In the genomic region with DNA sequence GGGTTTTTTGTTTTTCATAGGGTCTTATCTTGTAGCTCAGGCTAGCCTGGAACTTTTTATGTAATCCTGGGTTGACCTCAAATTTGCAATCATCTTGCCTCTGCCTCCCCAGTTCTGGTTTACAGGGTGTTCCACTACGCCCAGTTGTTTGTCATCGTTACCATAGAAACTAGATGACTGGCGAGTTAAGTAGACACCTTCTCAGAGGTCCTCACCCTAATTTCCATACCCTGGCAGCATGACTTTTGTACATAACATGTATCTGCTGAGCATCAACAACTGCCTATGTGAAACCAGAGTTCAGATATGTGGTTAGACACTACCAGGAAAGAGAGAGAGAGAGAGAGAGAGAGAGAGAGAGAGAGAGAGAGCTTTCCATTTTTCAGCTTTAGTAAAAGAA, we compare ENCODE assay signal across 13 mouse cellular contexts. TPM values are rescaled to one million over a fixed set of nuclear protein-coding genes. Genes with fewer than 3 reads are reported as not detected.
DNase-seq lines count a peak whose midpoint lies in the region; ATAC-seq and TF ChIP-seq lines count a peak whose summit lies in the region.
"Had no signal": no experiment of that assay in that cellular context is flagged by ENCODE, and none has a peak within 500 bp of the region (broad histone marks: within the 10 kb centered on the region; RNA-seq: fewer than 3 reads in every experiment).

No protein-coding gene starts in this region.

- TF ChIP-seq EP300 in liver, embryonic 14.5 days (IDR thresholded peaks at IDR 0.05; ENCODE audit: low read depth), result no peak

- TF ChIP-seq CTCF in liver, embryonic 14.5 days (IDR thresholded peaks at IDR 0.05; ENCODE audit: low read depth), result no peak
- TF ChIP-seq CTCF in midbrain, postnatal 0 days (IDR thresholded peaks at IDR 0.05), result no peak

- no peaks in the 10 kb centered on the region for H3K9me3 ChIP-seq in liver, embryonic 14.5 days (ENCODE audit: control insufficient read depth, low read length)
- no peaks in the 10 kb centered on the region for H3K9me3 ChIP-seq in midbrain, postnatal 0 days (ENCODE audit: low read length)
- H3K9me3 ChIP-seq: G1E; stomach, embryonic 15.5 days had no signal

- peak; percentile 42 to 44 for DNase-seq in spleen, postnatal 36 days (ENCODE audit: low spot score in 2 of 2)
- DNase-seq in spleen, postnatal 10 days (ENCODE audit: low spot score in 2 of 2), result no peak
- peak; percentile 62 for DNase-seq in c-Kit-negative CD71-positive TER-119-positive erythroid progenitor cells, embryonic 14.5 days (ENCODE audit: low read depth, low spot score)
- peak; percentile 55 to 79 (median 56) for DNase-seq in liver, embryonic 14.5 days (ENCODE audit: low read depth in 3 of 3, low spot score in 3 of 3)
- peak; percentile 19 for DNase-seq in skeletal muscle tissue, adult 2 months (ENCODE audit: low read depth, low spot score)
- no peak for DNase-seq in kidney, postnatal 14 days
- no peak for DNase-seq in midbrain, postnatal 0 days (ENCODE audit: low spot score)
- DNase-seq in cerebellum, adult 9-10 months, result no peak
- DNase-seq: cerebellum, adult 11-12 months; retina, postnatal 1 day had no signal

- no peaks in the 10 kb centered on the region for H3K27me3 ChIP-seq in liver, embryonic 14.5 days (ENCODE audit: control insufficient read depth, insufficient read depth, low read length)
- H3K27me3 ChIP-seq in midbrain, postnatal 0 days (ENCODE audit: insufficient read depth, low read length), result no peaks in the 10 kb centered on the region
- H3K27me3 ChIP-seq: stomach, embryonic 15.5 days had no signal

- no peak overlapping the region for H3K27ac ChIP-seq in liver, embryonic 14.5 days
- H3K27ac ChIP-seq in midbrain, postnatal 0 days (ENCODE audit: low read depth, low read length), result no peak overlapping the region
- H3K27ac ChIP-seq: kidney, postnatal 0 days; stomach, embryonic 15.5 days had no signal

- H3K4me2 ChIP-seq in liver, embryonic 14.5 days (ENCODE audit: low read depth), result no peak overlapping the region
- H3K4me2 ChIP-seq in midbrain, postnatal 0 days (ENCODE audit: low read depth, low read length, poor library complexity, severe bottlenecking), result no peak overlapping the region
- H3K4me2 ChIP-seq: stomach, embryonic 15.5 days had no signal

- 44% methylated on average over 3 of the region's 3 CpGs for WGBS in liver, embryonic 14.5 days (ENCODE audit: insufficient replicate concordance)
- 59% methylated on average over 3 of the region's 3 CpGs for WGBS in midbrain, postnatal 0 days

- no peaks in the 10 kb centered on the region for H3K36me3 ChIP-seq in liver, embryonic 14.5 days (replicated peaks; ENCODE audit: control insufficient read depth, insufficient read depth, low read depth)
- H3K36me3 ChIP-seq in midbrain, postnatal 0 days (ENCODE audit: insufficient read depth, low read length), result no peaks in the 10 kb centered on the region
- H3K36me3 ChIP-seq: G1E; stomach, embryonic 15.5 days had no signal

- no peak overlapping the region for H3K4me3 ChIP-seq in liver, embryonic 14.5 days (ENCODE audit: insufficient read depth in 1 of 2, low read depth in 2 of 2, low read length in 2 of 2)
- H3K4me3 ChIP-seq in midbrain, postnatal 0 days (ENCODE audit: low read depth, low read length), result no peak overlapping the region
- H3K4me3 ChIP-seq: stomach, embryonic 15.5 days had no signal

- H3K9ac ChIP-seq in liver, embryonic 14.5 days (replicated peaks), result no peak overlapping the region; the same call in 1 of the 2 replicates
- H3K9ac ChIP-seq in midbrain, postnatal 0 days (replicated peaks; ENCODE audit: low read length, poor library complexity, severe bottlenecking), result no peak overlapping the region
- H3K9ac ChIP-seq: stomach, embryonic 15.5 days had no signal

- H3K4me1 ChIP-seq in liver, embryonic 14.5 days (replicated peaks; ENCODE audit: control insufficient read depth in 2 of 2, insufficient read depth in 2 of 2, low read length in 1 of 2), result peaks cover 19 to 31% of the 10 kb centered on the region in 2 experiments
- no peaks in the 10 kb centered on the region for H3K4me1 ChIP-seq in midbrain, postnatal 0 days (ENCODE audit: insufficient read depth, low read length)
- H3K4me1 ChIP-seq: stomach, embryonic 15.5 days had no signal

- peak; percentile 54 for ATAC-seq in liver, embryonic 14.5 days (ENCODE audit: insufficient read depth)
- ATAC-seq in midbrain, postnatal 0 days (ENCODE audit: low FRiP score), result no peak

RNA-seq across cellular contexts. Expression of gene Atp2b1, which starts 36.4 kb away (rescaled TPM):
- 5.2 and 7.4 TPM in 2 replicates for polyA plus RNA-seq in liver, embryonic 14.5 days (2012; rRNA removed)
- polyA plus RNA-seq in liver, embryonic 14.5 days (2014; fragmentation: Nextera tagmentation; extraction: Ambion mirVana), result 27.6 and 29.0 TPM in 2 replicates
- total RNA-seq in midbrain, postnatal 0 days (2014; rRNA removed), result 189 and 224 TPM in 2 replicates
- polyA plus RNA-seq in midbrain, postnatal 0 days (2015; fragmentation: Nextera tagmentation; extraction: Ambion mirVana), result 275 and 299 TPM in 2 replicates

Comparison
In these comparisons a context has a peak if more than half of its experiments do, and no peak if none do; other contexts are left out.
1. DNase-seq: peak in spleen, postnatal 36 days (2 of 2), c-Kit-negative CD71-positive TER-119-positive erythroid progenitor cells, embryonic 14.5 days (single experiment), liver, embryonic 14.5 days (3 of 3) and skeletal muscle tissue, adult 2 months (single experiment); none in spleen, postnatal 10 days (0 of 2), kidney, postnatal 14 days (single experiment), midbrain, postnatal 0 days (single experiment) and cerebellum, adult 9-10 months (single experiment).